Mouse (Mus musculus) liver, postnatal 0 days (tissue): ENCODE measurements around the gene Tbx21. TPM values are rescaled to one million over a fixed set of nuclear protein-coding genes. Genes with fewer than 3 reads are reported as not detected.
A peak's percentile ranks its signal among the peaks of the same experiment; 100 is the strongest.

Experiments
- ATAC-seq: fragments of 200-750 bp; cut with Nextera tagmentation; 2 replicates; pipeline ENCODE4 v1.8.0; 2017; ENCODE audit warnings: mild to moderate bottlenecking, moderate library complexity
- DNase-seq: peaks from one replicate; pipeline ENCODE4 v3.0.0-alpha.2; 2016
- H3K27ac ChIP-seq: fragments of 300-500 bp; sonication (generic); 2 replicates; pipeline ENCODE4 v1.5.1; 2014; ENCODE audit warnings: antibody characterized with exemption, moderate library complexity, mild to moderate bottlenecking, low read depth
- H3K27me3 ChIP-seq: fragments of 300-500 bp; sonication (generic); 2 replicates; pipeline ENCODE4 v1.6.1; 2014; ENCODE audit warnings: low read length, control low read depth, mixed read lengths; ENCODE audit not compliant: insufficient read depth
- H3K36me3 ChIP-seq: fragments of 300-500 bp; sonication (generic); replicated peaks from 2 replicates; pipeline ENCODE4 v1.6.1; 2014; ENCODE audit warnings: mild to moderate bottlenecking, control low read depth, low read length, moderate library complexity, mixed read lengths; ENCODE audit not compliant: insufficient read depth
- H3K4me1 ChIP-seq: fragments of 300-500 bp; sonication (generic); 2 replicates; pipeline ENCODE4 v1.6.1; 2014; ENCODE audit warnings: antibody characterized with exemption, mild to moderate bottlenecking, control low read depth; ENCODE audit not compliant: insufficient read depth
- H3K4me2 ChIP-seq: fragments of 300-500 bp; sonication (generic); 2 replicates; pipeline ENCODE4 v1.6.1; 2014; ENCODE audit warnings: low read depth, mild to moderate bottlenecking, low read length, moderate library complexity, mixed read lengths
- H3K4me3 ChIP-seq: fragments of 300-500 bp; sonication (generic); 2 replicates; pipeline ENCODE4 v1.5.1; 2014; ENCODE audit warnings: low read depth, low read length
- H3K9ac ChIP-seq: fragments of 300-500 bp; sonication (generic); replicated peaks from 2 replicates; pipeline ENCODE4 v1.6.1; 2014; ENCODE audit warnings: mild to moderate bottlenecking, moderate library complexity
- H3K9me3 ChIP-seq: fragments of 300-500 bp; sonication (generic); 2 replicates; pipeline ENCODE4 v1.6.1; 2016; ENCODE audit warnings: mild to moderate bottlenecking, control low read depth, low read length, mixed read lengths
- CTCF ChIP-seq: sonication (generic); IDR thresholded peaks from 2 replicates; pipeline ENCODE4 v1.5.1; 2016; ENCODE audit warnings: antibody characterized with exemption, low read depth
- EP300 ChIP-seq: IDR thresholded peaks from 2 replicates; pipeline ENCODE4 v1.6.1; 2016; ENCODE audit warnings: antibody characterized with exemption, low read depth, mild to moderate bottlenecking
- WGBS: fragments of 180-500 bp; shearing (Covaris S2); extraction: QIAGEN DNeasy Blood & Tissue Kit; methylation state at CpG from one replicate; pipeline ENCODE4 v1.1.7; 2014; ENCODE audit not compliant: insufficient replicate concordance; 5-methylcytosine and 5-hydroxymethylcytosine counted together
- polyA plus RNA-seq: library from polyadenylated mRNA; unstranded; fragments of >200 nt; fragmentation: Nextera tagmentation; extraction: Ambion mirVana; gene quantifications from 2 replicates; pipeline ENCODE4 v1.2.1, GENCODE M21; 2015

Gene Tbx21
- polyA plus RNA-seq, 1 experiment from 2014 or later = 0.27 TPM

- Histone ChIP-seq H3K9me3 (no peaks in the 10 kb centered on the region), H3K27me3 (peaks cover 35% of the 10 kb centered on the region), H3K4me1 (no peaks in the 10 kb centered on the region), H3K27ac (no peak overlapping the region), H3K4me3 (no peak overlapping the region), H3K4me2 (no peak overlapping the region), H3K9ac (no peak overlapping the region), H3K36me3 (no peaks in the 10 kb centered on the region)
- 17% methylated on average over 9 of the region's 9 CpGs for WGBS
- TF ChIP-seq EP300 = no peak
- TF ChIP-seq CTCF = peak; percentile 89
- ATAC-seq (0 out of 2 replicates have a peak, but pooled peaks have one; percentile 31), DNase-seq (peak; percentile 80)
These were observed 13.4 kb downstream of the Tbx21 start for GRCm38 (mm10) chr11:97101722-97102121.

- no peak for DNase-seq
- H3K4me1 ChIP-seq = no peaks in the 10 kb centered on the region
- no peak overlapping the region for H3K4me3 ChIP-seq
- WGBS = 13% methylated on average over 18 of the region's 18 CpGs
- TF ChIP-seq EP300 (no peak), CTCF (no peak)
- no peak overlapping the region for H3K27ac ChIP-seq
- peak overlapping the region; percentile 19; the same call in 1 of the 2 replicates for H3K4me2 ChIP-seq
- no peak overlapping the region for H3K9ac ChIP-seq
- peaks cover 38% of the 10 kb centered on the region for H3K27me3 ChIP-seq
- no peaks in the 10 kb centered on the region for H3K36me3 ChIP-seq
- H3K9me3 ChIP-seq = no peaks in the 10 kb centered on the region
- ATAC-seq = no peak
These were observed 16.3 kb downstream of the Tbx21 start for GRCm38 (mm10) chr11:97098791-97099190.

GRCm38 (mm10) chr11:97094600-97094999 lies 20.5 kb downstream of the Tbx21 start:
- Histone ChIP-seq H3K27ac (no peak overlapping the region), H3K4me3 (no peak overlapping the region), H3K4me1 (no peaks in the 10 kb centered on the region), H3K9me3 (no peaks in the 10 kb centered on the region), H3K36me3 (no peaks in the 10 kb centered on the region), H3K9ac (no peak overlapping the region), H3K27me3 (peaks cover 33% of the 10 kb centered on the region), H3K4me2 (no peak overlapping the region)
- TF ChIP-seq EP300 (no peak), CTCF (no peak)
- no peak for ATAC-seq
- WGBS = 61% methylated on average over 2 of the region's 2 CpGs
- DNase-seq = no peak

- no peak overlapping the region for H3K27ac ChIP-seq
- no peaks in the 10 kb centered on the region for H3K36me3 ChIP-seq
- 0 out of 2 replicates have a peak, but pooled peaks cover 7% of the 10 kb centered on the region for H3K27me3 ChIP-seq
- WGBS = 65% methylated on average over 6 of the region's 6 CpGs
- DNase-seq = no peak
- no peak for ATAC-seq
- no peak overlapping the region for H3K9ac ChIP-seq
- H3K4me3 ChIP-seq = no peak overlapping the region
- H3K9me3 ChIP-seq = no peaks in the 10 kb centered on the region; the same call in 1 of the 2 replicates
- H3K4me2 ChIP-seq = no peak overlapping the region
- TF ChIP-seq EP300 (no peak), CTCF (no peak)
- no peaks in the 10 kb centered on the region for H3K4me1 ChIP-seq
These were observed 28.8 kb downstream of the Tbx21 start for GRCm38 (mm10) chr11:97086365-97086764.

- 0 out of 2 replicates have a peak, but pooled peaks cover 2% of the 10 kb centered on the region for H3K27me3 ChIP-seq
- H3K4me2 ChIP-seq = no peak overlapping the region
- TF ChIP-seq EP300 (no peak), CTCF (no peak)
- 78% methylated on average over 15 of the region's 15 CpGs for WGBS
- H3K9me3 ChIP-seq = no peaks in the 10 kb centered on the region; the same call in 1 of the 2 replicates
- no peak for ATAC-seq
- DNase-seq = no peak
- H3K4me1 ChIP-seq = no peaks in the 10 kb centered on the region
- no peak overlapping the region for H3K27ac ChIP-seq
- H3K9ac ChIP-seq = no peak overlapping the region
- no peaks in the 10 kb centered on the region for H3K36me3 ChIP-seq
- H3K4me3 ChIP-seq = no peak overlapping the region
These were observed 30.2 kb downstream of the Tbx21 start for GRCm38 (mm10) chr11:97084821-97085505.

- Histone ChIP-seq H3K27me3 (0 out of 2 replicates have a peak, but pooled peaks cover 2% of the 10 kb centered on the region), H3K36me3 (no peaks in the 10 kb centered on the region), H3K4me2 (no peak overlapping the region), H3K9me3 (no peaks in the 10 kb centered on the region; the same call in 1 of the 2 replicates), H3K9ac (no peak overlapping the region), H3K27ac (no peak overlapping the region), H3K4me1 (no peaks in the 10 kb centered on the region), H3K4me3 (no peak overlapping the region)
- ATAC-seq (no peak), DNase-seq (no peak)
- 28% methylated on average over 22 of the region's 22 CpGs for WGBS
- TF ChIP-seq CTCF (no peak), EP300 (no peak)
These were observed 31.6 kb downstream of the Tbx21 start for GRCm38 (mm10) chr11:97083401-97084140.
